Mouse (Mus musculus) ovary, postnatal 36 days (tissue): ENCODE measurements around the gene Rfwd3.
"Not testable (repeated sequence)": the region's sequence is repeated elsewhere in the genome, so short reads cannot be mapped to it uniquely, and the experiment has no call there.

Source experiments
- DNase-seq: peaks from one replicate; pipeline ENCODE4 v3.0.0; 2022; ENCODE audit warnings: low spot score, mixed read lengths

The Rfwd3 gene

GRCm38 (mm10) chr8:111299821-111300568 lies at the start of gene Rfwd3:
Gene Rfwd3 (minus strand): TSS chr8:111300222.
- DNase-seq = peak; percentile 96

DNA sequence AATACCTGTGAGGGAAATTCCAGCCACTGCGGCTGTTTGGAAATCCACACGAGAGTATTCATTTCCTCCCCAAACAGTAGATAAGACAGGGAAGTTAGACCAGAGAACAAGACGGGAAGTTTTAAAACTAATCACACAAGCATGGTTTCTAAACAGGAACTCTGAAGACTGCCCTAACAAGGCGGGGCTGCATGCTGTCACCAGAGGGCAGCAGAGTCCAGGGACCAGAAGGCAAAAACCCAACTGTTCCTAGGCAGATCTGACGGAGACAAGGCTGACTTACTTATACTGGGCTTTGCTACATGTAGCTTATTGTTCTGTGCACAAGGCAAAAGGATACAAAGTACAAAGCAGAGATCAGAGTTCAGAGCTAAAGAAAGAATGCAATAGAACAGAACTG lies 43.2 kb upstream of the Rfwd3 start:
- DNase-seq = peak; percentile 82

DNA sequence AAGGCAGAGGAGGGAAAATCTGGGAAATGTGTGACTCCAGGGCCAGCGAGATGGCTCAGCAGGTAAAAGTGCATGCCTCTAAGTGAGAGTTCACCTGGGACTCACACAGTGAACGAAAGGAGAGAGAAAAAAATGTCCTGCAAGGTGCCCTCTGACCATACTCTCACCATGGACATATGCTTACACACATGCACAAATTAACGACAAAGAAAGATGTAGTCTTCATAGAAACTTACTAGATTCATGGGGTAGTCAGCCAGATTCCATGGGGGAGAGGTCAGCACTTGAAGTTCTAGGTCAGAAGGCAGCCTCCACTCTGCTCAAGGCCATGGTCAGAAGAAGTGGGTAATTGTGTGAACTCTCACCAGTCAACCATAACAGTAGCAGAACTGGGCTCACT lies 40.2 kb upstream of the Rfwd3 start:
- DNase-seq = no peak

DNA sequence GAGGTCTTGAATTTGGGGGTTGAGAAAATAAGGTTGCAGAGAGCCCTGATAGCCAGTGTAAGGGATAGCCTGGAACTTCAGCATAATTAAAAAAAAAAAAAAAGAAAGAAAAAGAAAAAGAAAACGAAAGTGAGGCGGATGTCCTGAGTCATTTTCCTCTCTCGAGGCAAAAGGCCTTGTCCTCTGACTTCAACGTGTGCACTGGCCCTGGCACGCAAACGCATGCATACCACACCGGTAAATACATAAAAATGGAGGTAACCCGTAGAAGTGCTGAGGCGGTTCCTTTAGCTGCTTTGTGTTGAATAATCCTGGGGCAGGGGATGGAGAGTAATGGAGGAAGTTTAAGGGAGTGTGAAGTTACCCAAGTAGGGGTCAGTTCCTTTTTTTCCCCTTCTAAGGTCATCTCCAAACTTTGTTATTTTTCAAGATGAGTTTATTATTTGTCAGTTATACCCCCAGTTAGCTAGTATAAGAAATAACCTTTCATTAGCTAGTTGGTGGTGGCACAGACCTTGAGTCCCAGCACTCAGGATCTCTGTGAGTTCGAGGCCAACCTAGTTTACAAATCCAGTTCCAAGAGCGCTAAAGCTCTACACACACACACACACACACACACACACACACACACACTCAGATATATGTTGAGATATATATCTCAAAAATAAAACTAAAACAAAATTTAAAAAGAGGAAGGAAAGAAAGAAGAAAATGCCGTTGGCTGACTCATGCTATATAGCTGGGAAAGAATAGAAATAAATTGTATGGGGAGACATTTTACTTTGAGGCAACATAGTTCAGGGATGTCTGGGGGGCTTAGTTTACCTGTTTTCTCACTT lies 38.6 kb upstream of the Rfwd3 start:
- DNase-seq = no peak

DNA sequence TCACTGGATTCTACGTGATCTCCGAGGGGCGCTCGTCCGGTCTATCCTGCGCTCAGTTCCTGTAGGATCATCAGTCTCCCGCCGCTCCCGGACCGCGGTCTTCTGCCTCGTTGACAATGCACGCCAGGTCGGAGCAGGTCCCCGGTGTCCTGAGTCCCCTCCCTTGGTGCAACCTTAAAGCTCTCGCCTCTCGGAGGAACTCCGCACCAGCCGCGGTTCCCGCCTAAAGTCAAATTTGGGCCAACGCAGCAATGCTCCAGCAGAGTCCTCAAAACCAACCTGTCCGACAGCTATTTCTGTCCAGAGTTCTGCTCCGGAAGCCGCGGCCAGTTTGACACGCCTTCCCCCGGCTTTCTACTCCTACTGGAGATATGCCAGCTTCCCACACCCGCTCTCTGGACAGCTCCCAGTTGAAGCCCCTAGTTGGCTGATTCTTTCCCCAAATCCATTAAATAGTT lies 37.9 kb upstream of the Rfwd3 start, which contains the start of gene Mlkl:
Mlkl (minus strand) TSS at position 288 of the 458 bp plus-strand sequence.
- peak; percentile 60 for DNase-seq

- DNase-seq = no peak
Observed at GRCm38 (mm10) chr8:111337311-111337889, 37.4 kb upstream of the Rfwd3 start.

- DNase-seq = no peak
Observed at GRCm38 (mm10) chr8:111336692-111337091, 36.7 kb upstream of the Rfwd3 start.

DNA sequence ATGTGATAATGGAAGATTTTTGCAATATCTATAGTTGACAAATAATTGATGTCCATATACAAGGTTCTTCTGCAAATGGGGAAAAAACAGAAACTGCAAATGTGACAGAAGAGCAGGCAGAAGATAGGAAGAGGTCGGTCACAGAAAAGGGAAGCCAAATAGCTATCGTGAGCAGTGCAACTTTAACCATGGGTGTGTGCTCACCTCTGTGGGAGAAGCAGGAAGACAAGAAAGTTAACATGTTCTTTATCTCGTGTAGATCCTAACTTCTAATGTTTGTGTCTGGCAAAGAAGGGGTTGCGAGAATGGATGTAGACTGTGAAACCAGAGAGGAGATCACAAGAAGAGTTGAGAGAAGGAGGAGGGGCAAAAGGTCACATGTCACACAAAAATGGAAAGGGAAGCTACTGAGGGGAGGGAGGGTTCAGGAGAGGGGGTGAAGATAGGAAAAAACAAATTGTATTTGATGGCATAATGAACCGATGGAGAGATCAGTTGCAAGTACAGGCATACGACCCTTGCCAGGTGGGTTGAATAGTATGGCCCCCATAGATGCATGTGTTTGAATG lies 25.3 kb upstream of the Rfwd3 start:
- DNase-seq = no peak

DNA sequence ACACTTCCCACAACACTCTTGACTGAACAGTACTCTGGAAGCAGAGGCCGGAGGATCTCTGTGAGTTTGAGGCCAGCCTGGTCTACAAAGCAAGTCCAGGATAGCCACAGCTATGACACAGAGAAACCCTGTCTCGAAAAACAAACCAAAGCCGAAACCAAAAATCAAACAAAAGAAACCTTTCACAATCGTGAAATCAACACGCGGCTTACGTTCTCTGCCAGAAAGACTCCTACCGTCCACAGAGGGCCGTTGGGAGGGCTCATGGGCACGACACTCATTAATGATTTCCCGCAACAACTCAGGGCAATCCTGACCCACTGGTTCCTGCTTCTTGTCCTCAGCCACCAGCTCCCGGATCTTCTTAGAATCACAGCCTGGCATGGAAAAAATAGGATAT lies 14.7 kb upstream of the Rfwd3 start:
- no peak for DNase-seq

GRCm38 (mm10) chr8:111313961-111314360 lies 13.9 kb upstream of the Rfwd3 start:
- DNase-seq = not testable (repeated sequence)

GRCm38 (mm10) chr8:111312758-111313162 lies 12.7 kb upstream of the Rfwd3 start:
- DNase-seq = no peak

- DNase-seq = not testable (repeated sequence)
Observed at GRCm38 (mm10) chr8:111310006-111310405, 10.0 kb upstream of the Rfwd3 start.

- DNase-seq = peak; percentile 35
Observed at GRCm38 (mm10) chr8:111305031-111305730, 5.2 kb upstream of the Rfwd3 start.

DNA sequence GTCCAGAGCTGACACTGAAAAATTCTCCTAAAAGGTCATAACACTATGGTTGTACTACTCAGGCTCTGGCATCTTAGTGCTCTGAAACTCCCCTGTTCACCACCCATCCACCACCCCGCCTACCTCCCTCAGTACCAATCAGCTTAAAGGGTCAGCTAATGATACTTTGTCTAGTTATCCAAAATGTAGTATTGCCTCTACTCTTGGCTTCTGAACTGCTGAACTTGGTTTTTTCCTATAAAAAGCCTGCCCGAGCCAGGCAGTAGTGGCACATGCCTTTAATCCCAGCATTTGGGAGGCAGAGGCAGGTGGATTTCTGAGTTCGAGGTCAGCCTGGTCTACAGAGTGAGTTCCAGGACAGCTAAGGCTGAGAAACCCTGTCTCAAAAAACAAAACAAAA lies 4.3 kb upstream of the Rfwd3 start:
- no peak for DNase-seq

DNA sequence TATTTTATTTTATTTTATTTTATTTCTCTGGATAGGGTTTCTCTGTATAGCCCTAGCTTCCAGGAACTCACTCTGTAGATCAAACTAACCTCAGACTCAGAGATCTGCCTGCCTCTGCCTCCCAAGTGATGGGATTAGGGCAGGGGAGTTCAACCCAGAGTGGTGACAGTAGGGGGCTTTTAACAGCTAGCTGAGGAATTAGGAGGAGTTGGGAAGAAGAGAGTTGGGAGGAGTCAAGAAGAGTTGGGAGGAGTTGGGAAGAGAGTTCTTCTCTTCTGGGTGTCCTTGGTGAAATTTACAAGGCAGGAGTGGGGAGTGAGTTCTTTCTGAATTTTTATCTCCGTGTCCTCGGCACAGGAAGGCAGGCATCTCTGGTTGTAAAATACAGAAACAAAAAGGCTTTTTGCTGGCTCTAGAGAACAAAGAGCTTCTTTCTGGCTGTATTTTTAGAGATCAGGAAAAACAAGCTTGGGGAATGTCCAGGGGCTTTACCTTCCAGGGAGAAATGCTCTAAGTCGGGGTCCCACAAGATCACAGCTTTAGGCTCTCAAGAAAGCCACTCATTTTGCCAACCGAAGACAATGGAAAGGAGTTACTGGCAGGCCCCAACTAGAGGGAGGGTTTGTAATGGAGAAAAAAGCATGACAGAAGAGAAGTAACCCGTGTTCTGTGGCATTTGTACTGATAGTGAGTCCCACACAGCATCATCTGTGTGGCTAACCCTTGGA lies 3.2 kb upstream of the Rfwd3 start:
- DNase-seq = not testable (repeated sequence)

DNA sequence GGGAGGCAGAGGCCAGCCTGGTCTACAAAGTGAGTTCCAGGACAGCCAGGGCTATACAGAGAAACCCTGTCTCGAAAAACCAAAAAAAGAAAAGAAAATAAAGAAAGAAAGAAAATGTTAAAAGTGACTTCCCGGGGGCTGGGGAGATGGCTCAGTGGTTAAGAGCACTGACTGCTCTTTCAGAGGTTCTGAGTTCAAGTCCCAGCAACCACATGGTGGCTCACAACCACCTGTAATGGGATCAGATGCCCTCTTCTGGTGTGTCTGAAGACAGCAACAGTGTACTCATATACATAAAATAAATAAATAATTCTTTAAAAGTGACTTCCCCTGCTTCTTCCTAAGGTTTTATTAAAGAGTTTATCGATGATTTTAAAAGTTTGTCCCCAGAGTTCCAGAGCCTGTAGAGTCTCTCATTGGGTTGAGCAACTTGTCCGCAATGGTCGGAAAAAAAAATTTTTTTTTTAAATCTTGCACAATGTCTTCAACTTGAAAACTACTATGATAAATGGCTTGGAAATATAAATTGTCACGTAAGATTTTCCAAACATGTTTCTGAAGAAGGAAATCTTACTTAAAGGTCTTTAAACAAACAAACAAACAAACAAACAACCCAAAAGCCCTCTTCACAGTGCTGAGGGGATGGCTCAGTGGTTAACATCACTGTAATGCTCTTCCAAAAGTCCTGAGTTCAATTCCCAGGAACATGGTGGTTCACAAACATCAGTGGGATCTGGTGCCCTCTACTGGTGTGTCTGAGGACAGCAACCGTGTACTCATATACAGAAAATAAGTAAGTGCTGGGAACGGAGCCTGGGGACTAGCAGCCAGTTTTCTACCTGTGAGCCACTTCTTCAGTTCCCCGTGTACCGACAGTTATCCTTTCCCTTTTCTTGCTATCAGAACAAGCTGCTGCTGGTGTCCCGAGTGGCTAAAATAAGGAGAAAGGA lies 850 bp upstream of the Rfwd3 start:
- no peak for DNase-seq

DNA sequence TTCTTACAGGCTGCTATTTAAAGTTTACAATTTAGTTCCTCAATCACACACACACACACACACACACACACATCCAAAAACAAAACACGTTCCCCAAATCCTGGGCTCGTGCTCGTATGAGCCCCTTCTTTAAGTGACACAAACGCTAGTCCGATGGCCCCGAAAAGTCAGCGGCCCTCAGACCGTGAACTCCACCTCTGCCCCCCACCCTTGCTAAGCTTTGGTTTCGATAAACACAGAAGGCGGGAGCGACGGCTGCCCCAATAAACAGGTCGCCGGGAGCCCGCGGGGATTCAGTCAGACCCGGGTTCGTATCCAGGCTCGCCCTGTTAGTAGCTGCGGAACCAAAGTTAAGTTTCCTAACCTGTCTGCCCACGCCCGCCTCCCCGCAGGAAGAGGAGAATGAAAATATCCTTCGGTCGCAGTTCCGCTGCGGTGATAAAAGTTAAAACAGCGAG lies 630 bp downstream of the Rfwd3 start:
- DNase-seq = peak; percentile 52

DNA sequence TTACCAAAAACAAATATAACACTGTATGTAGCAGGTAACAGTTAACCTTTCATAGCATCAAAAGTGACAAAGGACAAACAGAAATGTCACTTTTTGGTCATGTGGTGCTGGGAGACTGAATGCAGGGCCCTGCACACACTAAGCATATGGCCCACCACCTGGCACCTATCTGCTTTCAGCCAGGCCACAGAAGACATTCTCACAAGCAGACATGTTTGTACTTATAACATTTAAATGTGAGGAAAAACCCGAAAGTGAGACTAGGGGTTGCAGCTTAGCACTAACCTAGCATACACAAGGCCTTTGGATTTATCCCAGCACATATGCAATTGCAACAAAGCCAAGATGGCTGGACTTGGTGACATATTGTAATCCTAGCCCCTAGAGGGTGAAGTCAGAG lies 2.0 kb downstream of the Rfwd3 start:
- no peak for DNase-seq

- DNase-seq = peak; percentile 36
Observed at GRCm38 (mm10) chr8:111291733-111292132, 8.3 kb downstream of the Rfwd3 start.

- no peak for DNase-seq
Observed at GRCm38 (mm10) chr8:111290586-111290985, 9.4 kb downstream of the Rfwd3 start.
